Mouse (Mus musculus) heart, adult 9 months (tissue): ENCODE measurements around the gene Cap2.
A peak's percentile ranks its signal among the peaks of the same experiment; 100 is the strongest.

Experiments
- DNase-seq, 2 experiments: peaks; one replicate each; pipeline ENCODE4 v3.0.0; 2022; ENCODE audit warnings: low spot score in 2 of 2

The Cap2 gene

GRCm38 (mm10) chr13:46501800-46502389, at the start of gene Cap2:
Cap2 (plus strand) TSS chr13:46501848.
- peak; percentile 66 to 74 for DNase-seq

- DNase-seq: no peak
Observed at GRCm38 (mm10) chr13:46459546-46459945, 42.1 kb upstream of the Cap2 start.

- DNase-seq: no peak
Observed at GRCm38 (mm10) chr13:46462280-46462679, 39.4 kb upstream of the Cap2 start.

- DNase-seq: no peak
Observed at GRCm38 (mm10) chr13:46463764-46464163, 37.9 kb upstream of the Cap2 start.

- DNase-seq: no peak
Observed at GRCm38 (mm10) chr13:46468251-46468650, 33.4 kb upstream of the Cap2 start.

GRCm38 (mm10) chr13:46469536-46469935, 32.1 kb upstream of the Cap2 start:
- no peak for DNase-seq

GRCm38 (mm10) chr13:46481271-46481670, 20.4 kb upstream of the Cap2 start:
- DNase-seq: no peak

GRCm38 (mm10) chr13:46485605-46486004, 16.0 kb upstream of the Cap2 start:
- no peak for DNase-seq

GRCm38 (mm10) chr13:46488166-46488565, 13.5 kb upstream of the Cap2 start:
- no peak for DNase-seq

- no peak for DNase-seq
Observed at GRCm38 (mm10) chr13:46490644-46491043, 11.0 kb upstream of the Cap2 start.

- DNase-seq: peak in 1 of 2 experiments; percentile 37
Observed at GRCm38 (mm10) chr13:46502390-46502891, 793 bp downstream of the Cap2 start.

- DNase-seq: no peak
Observed at GRCm38 (mm10) chr13:46507944-46508343, 6.3 kb downstream of the Cap2 start.

GRCm38 (mm10) chr13:46508823-46509222, 7.2 kb downstream of the Cap2 start:
- no peak for DNase-seq

GRCm38 (mm10) chr13:46510460-46510859, 8.8 kb downstream of the Cap2 start:
- DNase-seq: no peak

GRCm38 (mm10) chr13:46514484-46514883, 12.8 kb downstream of the Cap2 start:
- DNase-seq: no peak

GRCm38 (mm10) chr13:46515120-46515523, 13.5 kb downstream of the Cap2 start:
- DNase-seq: no peak

- no peak for DNase-seq
Observed at GRCm38 (mm10) chr13:46515524-46515923, 13.9 kb downstream of the Cap2 start.

GRCm38 (mm10) chr13:46516183-46516582, 14.5 kb downstream of the Cap2 start:
- DNase-seq: peak; percentile 23 to 54

GRCm38 (mm10) chr13:46517211-46517685, 15.6 kb downstream of the Cap2 start:
- DNase-seq: peak; percentile 26 to 49

GRCm38 (mm10) chr13:46521482-46521881, 19.8 kb downstream of the Cap2 start:
- no peak for DNase-seq

GRCm38 (mm10) chr13:46522798-46523197, 21.1 kb downstream of the Cap2 start:
- no peak for DNase-seq

- DNase-seq: peak; percentile 25 to 55
Observed at GRCm38 (mm10) chr13:46523235-46523634, 21.6 kb downstream of the Cap2 start.

GRCm38 (mm10) chr13:46523712-46524111, 22.1 kb downstream of the Cap2 start:
- peak; percentile 65 to 66 for DNase-seq
